Mouse (Mus musculus) hindbrain, embryonic 15.5 days (tissue): ENCODE data around the gene Dis3l2. TPM values are rescaled to one million over a fixed set of nuclear protein-coding genes. Genes with fewer than 3 reads are reported as not detected.

ENCODE experiments used
- ATAC-seq: fragments of 200-750 bp; cut with Nextera tagmentation; 2 replicates; pipeline ENCODE4 v1.8.0; 2017; ENCODE audit warnings: low read depth, moderate number of reproducible peaks, moderate TSS enrichment; ENCODE audit not compliant: low FRiP score
- H3K27ac ChIP-seq: fragments of 300-500 bp; sonication (generic); replicated peaks from 2 replicates; pipeline ENCODE4 v1.5.1; 2015; ENCODE audit warnings: mild to moderate bottlenecking, inconsistent platforms
- H3K27me3 ChIP-seq: fragments of 300-500 bp; sonication (generic); 2 replicates; pipeline ENCODE4 v1.6.1; 2015; ENCODE audit warnings: control low read depth, inconsistent platforms
- H3K36me3 ChIP-seq: fragments of 300-500 bp; sonication (generic); 2 replicates; pipeline ENCODE4 v1.6.1; 2015; ENCODE audit warnings: control low read depth, inconsistent platforms
- H3K4me1 ChIP-seq: fragments of 300-500 bp; sonication (generic); replicated peaks from 2 replicates; pipeline ENCODE4 v1.6.1; 2015; ENCODE audit warnings: control low read depth, inconsistent platforms
- H3K4me2 ChIP-seq: fragments of 300-500 bp; sonication (generic); 2 replicates; pipeline ENCODE4 v1.6.1; 2015; ENCODE audit warnings: moderate library complexity, mild to moderate bottlenecking, inconsistent platforms
- H3K4me3 ChIP-seq: fragments of 300-500 bp; sonication (generic); 2 replicates; pipeline ENCODE4 v1.5.1; 2015; ENCODE audit warnings: mild to moderate bottlenecking, inconsistent platforms
- H3K9ac ChIP-seq: fragments of 300-500 bp; sonication (generic); 2 replicates; pipeline ENCODE4 v1.6.1; 2015; ENCODE audit warnings: inconsistent platforms
- H3K9me3 ChIP-seq: fragments of 300-500 bp; sonication (generic); 2 replicates; pipeline ENCODE4 v1.6.1; 2016; ENCODE audit warnings: control low read depth, inconsistent platforms
- WGBS: fragments of 180-500 bp; shearing (Covaris S2); methylation state at CpG from one replicate; pipeline ENCODE4 v1.1.7; 2015; 5-methylcytosine and 5-hydroxymethylcytosine counted together
- polyA plus RNA-seq: library from polyadenylated mRNA; unstranded; fragments of >200 nt; fragmentation: Nextera tagmentation; extraction: Ambion mirVana; gene quantifications from 2 replicates; pipeline ENCODE4 v1.2.1, GENCODE M21; 2015

Gene Dis3l2
- polyA plus RNA-seq, 1 experiment from 2014 or later = 38.1 TPM

DNA sequence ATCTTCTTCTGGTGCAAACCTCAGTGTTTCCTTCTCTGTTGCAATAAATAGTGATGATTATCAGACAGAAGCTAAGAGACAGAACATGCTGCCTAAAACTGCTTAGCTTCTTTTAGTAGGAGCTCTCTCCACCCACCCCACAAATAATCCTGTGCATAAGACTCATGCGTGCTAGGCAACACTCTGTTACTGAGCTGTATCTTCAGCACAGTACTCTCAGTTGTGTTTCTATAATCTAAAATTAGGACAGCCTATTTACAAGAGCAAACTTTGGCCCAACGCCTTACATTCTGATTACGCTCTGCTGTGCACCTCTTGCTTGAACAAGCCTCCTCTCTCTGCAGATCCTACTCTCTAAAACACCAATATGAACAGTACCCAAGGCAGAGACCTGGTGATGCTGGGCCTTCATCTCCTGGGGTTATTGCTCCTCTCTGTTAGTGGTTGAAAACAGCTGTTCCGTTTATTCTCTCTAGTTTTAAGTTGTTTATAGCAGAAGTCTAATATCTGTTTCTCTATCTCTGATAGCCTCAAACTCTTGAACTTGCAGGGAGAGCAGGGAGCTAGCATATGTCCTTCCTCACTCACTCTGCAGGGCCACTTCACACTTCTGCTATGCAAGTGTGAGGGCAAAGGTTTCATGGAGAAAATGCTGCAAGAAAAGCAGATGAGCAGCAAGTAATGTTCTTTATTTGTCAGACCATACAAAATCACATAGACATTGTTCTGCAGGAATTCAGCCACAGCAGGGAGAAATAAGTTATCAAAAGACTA lies 228.2 kb downstream of the Dis3l2 start:
- H3K9ac ChIP-seq = no peak overlapping the region
- no peak overlapping the region for H3K27ac ChIP-seq
- WGBS = 96% methylated on average over 4 of the region's 4 CpGs
- H3K4me2 ChIP-seq = no peak overlapping the region
- H3K36me3 ChIP-seq = no peaks in the 10 kb centered on the region
- no peaks in the 10 kb centered on the region for H3K9me3 ChIP-seq
- no peaks in the 10 kb centered on the region for H3K27me3 ChIP-seq
- H3K4me3 ChIP-seq = no peak overlapping the region
- no peak for ATAC-seq
- H3K4me1 ChIP-seq = no peaks in the 10 kb centered on the region

DNA sequence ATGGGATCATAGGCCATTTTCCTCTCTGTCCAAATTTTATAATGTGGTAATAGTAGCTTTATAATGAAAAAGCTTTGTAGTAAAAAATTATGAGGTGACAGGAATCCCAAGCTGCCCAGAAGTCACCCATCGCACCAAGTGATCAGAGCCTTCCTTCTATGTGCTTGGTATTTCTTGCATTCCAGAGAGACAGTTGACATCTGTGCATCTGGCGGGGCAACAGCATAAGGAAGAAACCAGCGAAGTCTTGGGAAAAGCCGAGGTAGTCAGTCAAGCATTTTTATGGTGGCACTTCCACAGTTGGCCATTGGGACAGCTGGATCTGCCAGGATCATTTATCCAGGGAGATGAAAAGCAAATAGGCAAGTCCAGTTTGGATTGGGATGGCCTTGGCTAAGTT lies 229.2 kb downstream of the Dis3l2 start:
- no peaks in the 10 kb centered on the region for H3K36me3 ChIP-seq
- no peaks in the 10 kb centered on the region for H3K4me1 ChIP-seq
- no peaks in the 10 kb centered on the region for H3K9me3 ChIP-seq
- H3K9ac ChIP-seq = no peak overlapping the region
- no peak overlapping the region for H3K4me3 ChIP-seq
- no peaks in the 10 kb centered on the region for H3K27me3 ChIP-seq
- ATAC-seq = no peak
- no peak overlapping the region for H3K4me2 ChIP-seq
- H3K27ac ChIP-seq = no peak overlapping the region
- 90% methylated on average over 4 of the region's 4 CpGs for WGBS

DNA sequence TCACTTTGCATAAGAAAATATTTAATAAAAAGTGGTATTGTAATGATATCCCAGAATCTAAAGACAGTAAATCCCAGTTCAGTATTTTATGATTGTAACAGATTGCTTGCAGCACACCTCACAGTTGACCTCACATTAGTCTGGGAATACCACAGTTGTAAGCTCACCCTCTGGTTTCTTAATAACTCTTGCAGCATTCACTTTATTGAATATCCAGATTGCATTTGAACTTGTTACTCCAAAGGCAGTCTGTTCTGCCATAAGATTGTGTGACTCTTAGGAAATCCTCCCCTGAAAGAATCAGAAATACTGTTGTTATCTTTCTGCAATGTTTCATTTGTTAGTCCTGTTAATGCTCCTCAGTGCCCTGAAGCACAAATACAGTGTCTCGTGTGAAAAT lies 230.0 kb downstream of the Dis3l2 start:
- ATAC-seq = no peak
- H3K4me2 ChIP-seq = no peak overlapping the region
- no peaks in the 10 kb centered on the region for H3K36me3 ChIP-seq
- WGBS = 95% methylated on average over 1 of the region's 1 CpGs
- H3K27ac ChIP-seq = no peak overlapping the region
- H3K27me3 ChIP-seq = no peaks in the 10 kb centered on the region
- H3K9me3 ChIP-seq = no peaks in the 10 kb centered on the region
- no peak overlapping the region for H3K9ac ChIP-seq
- no peaks in the 10 kb centered on the region for H3K4me1 ChIP-seq
- H3K4me3 ChIP-seq = no peak overlapping the region

DNA sequence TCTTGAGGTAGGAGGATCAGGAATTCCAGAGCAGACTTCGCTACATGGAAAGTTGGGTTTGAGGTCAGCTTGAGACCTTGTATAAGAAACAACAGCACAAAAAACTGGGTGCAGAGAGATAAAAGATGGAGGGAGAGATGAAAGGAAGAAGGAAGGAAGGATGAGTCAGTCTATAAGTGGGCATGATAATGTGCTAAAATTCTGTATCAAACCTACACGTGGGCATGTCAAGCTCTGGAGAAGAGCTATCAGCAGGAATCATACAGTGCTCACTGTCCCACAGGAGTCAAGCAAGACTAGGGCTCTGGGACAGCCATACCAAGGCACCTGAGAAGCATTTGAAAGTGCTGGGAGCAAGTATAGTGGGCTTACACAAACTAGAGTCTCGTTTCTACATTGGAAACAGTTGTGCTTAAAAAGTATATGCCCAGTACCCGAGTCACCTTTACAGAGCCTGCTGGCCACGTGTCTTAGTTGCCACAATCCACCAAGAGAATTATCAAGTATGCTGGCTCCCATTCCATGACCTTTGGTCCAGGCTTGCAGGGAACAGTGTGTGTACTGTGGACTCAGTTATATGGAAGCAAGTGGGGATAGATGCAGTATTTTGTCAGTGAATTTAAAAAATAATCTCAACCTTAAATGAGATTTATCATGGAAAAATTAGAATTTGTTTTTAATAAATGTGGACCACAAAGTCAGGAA lies 248.0 kb downstream of the Dis3l2 start:
- WGBS = 82% methylated on average over 5 of the region's 5 CpGs

DNA sequence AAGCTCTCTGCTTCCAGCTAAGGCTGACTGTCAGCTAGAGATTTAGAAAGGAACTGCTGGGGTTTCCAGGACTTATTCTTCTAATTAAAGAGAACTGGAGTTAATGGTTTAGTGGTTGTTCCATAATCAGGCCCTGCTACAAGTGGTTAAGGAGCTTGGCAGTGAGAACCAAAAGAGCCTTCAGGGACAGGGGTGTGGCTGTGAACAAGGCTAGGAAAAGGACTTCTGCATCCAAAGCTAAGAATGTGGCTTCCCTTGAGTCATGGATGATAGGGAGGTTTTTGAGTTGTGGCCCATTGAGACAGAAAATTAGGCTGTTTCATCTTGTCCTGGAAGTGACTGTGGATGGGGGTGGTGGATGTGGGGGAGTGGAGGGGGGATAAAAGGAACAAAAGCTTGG lies 252.2 kb downstream of the Dis3l2 start:
- Histone ChIP-seq H3K4me1 (no peaks in the 10 kb centered on the region), H3K9me3 (no peaks in the 10 kb centered on the region), H3K27ac (no peak overlapping the region), H3K4me2 (no peak overlapping the region), H3K9ac (no peak overlapping the region), H3K36me3 (peaks cover under 1% of the 10 kb centered on the region; the same call in 1 of the 2 replicates), H3K27me3 (no peaks in the 10 kb centered on the region), H3K4me3 (no peak overlapping the region)
- no peak for ATAC-seq

More for the DNA sequence above, 248.0 kb downstream of the Dis3l2 start:
- H3K4me1 ChIP-seq = no peaks in the 10 kb centered on the region
- no peaks in the 10 kb centered on the region for H3K27me3 ChIP-seq
- H3K36me3 ChIP-seq = no peaks in the 10 kb centered on the region
- H3K27ac ChIP-seq = no peak overlapping the region
- no peak overlapping the region for H3K4me2 ChIP-seq
- no peaks in the 10 kb centered on the region for H3K9me3 ChIP-seq
- H3K9ac ChIP-seq = no peak overlapping the region
- no peak for ATAC-seq
- no peak overlapping the region for H3K4me3 ChIP-seq

DNA sequence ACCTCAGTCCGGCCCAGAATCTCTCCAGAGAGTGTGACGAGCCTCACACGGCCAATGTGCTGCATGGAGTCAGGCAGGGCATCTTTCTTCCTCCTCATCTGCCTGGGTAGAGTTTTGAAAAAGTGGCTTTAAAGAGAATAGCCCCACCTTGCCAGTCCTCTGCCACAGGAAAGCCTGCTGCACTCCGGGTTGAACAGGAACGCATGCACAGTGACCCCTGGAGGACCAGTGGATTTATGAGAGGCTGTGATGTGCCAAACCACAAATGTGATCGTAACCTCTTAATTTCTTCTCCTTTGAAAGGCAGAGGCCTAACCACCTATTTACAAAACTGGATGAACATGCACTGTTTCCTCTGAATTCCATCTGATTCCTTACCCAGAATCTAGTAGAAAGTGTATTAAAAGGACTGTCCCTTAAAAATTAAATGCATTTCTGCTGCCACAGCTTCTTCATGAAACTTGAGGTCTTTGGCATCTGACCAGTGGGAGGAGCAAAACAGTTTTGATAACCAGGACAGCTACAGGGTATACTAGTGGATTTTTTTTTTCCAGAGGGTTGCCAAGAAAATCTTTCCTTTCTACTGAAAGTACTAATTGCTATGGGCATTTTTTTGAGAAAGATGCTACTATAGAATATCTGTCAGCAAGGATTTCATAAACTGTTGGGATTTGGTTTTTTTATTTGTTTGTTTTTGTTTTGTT lies 264.8 kb downstream of the Dis3l2 start:
- H3K27ac ChIP-seq = no peak overlapping the region
- WGBS = 38% methylated on average over 6 of the region's 6 CpGs

DNA sequence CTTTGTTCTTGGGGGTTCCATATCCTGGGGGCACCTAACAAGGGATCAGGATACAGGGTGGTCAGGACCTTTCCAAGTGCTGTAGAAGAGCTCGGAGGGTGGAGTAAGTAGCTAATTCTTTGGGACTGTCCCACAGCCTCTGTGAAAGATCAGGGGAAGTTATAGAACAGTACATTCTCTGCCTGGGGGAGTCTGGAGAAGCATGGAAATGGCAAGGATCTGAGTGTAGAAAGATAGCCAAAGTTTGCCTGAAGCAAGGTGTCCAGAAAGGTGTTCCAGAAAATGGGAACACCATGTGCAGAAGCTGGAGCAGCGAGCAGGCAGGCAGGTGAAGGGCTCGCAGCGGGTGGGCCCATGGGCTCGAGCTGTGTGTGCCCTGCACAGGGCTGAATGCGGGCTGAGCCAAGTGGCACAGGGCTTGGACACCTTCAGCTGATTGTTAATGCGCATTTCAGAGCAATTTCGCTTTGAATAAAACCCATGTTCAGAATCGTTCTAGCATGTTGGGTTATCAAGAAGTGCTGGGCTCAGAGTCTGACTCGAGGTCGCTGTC lies 265.6 kb downstream of the Dis3l2 start:
- Histone ChIP-seq H3K4me2 (no peak overlapping the region), H3K36me3 (no peaks in the 10 kb centered on the region)
- 63% methylated on average over 11 of the region's 11 CpGs for WGBS

More for the DNA sequence above, 264.8 kb downstream of the Dis3l2 start:
- Histone ChIP-seq H3K4me3 (no peak overlapping the region), H3K27me3 (no peaks in the 10 kb centered on the region), H3K36me3 (no peaks in the 10 kb centered on the region), H3K9me3 (no peaks in the 10 kb centered on the region), H3K9ac (no peak overlapping the region), H3K4me2 (no peak overlapping the region), H3K4me1 (no peaks in the 10 kb centered on the region)
- no peak for ATAC-seq

DNA sequence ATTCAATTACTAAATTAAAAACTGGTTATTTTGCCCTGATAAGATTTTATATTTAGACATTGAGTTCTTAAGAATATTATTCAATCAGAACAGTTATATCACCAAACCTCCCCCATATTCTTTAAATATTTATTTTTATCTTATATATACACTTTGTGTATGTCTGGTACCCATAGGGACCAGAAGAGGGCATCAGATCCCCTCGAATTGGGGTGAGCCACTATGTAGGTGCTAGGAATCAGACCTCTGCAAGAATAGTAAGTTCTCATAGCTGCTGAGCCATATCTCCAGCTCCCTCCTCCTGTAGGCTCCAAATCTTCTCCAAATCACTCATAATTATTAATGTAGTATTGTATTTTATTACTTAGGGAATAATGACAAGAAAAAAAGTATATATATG lies 269.1 kb downstream of the Dis3l2 start:
- Histone ChIP-seq H3K4me1 (no peaks in the 10 kb centered on the region), H3K9me3 (no peaks in the 10 kb centered on the region), H3K27ac (no peak overlapping the region), H3K27me3 (no peaks in the 10 kb centered on the region), H3K4me2 (no peak overlapping the region), H3K9ac (no peak overlapping the region), H3K4me3 (no peak overlapping the region), H3K36me3 (no peaks in the 10 kb centered on the region)
- WGBS = 58% methylated on average over 1 of the region's 1 CpGs
- ATAC-seq = no peak

More for the DNA sequence above, 265.6 kb downstream of the Dis3l2 start:
- no peak for ATAC-seq
- H3K4me3 ChIP-seq = no peak overlapping the region
- no peak overlapping the region for H3K9ac ChIP-seq
- no peak overlapping the region for H3K27ac ChIP-seq
- H3K4me1 ChIP-seq = no peaks in the 10 kb centered on the region
- no peaks in the 10 kb centered on the region for H3K27me3 ChIP-seq
- H3K9me3 ChIP-seq = no peaks in the 10 kb centered on the region

DNA sequence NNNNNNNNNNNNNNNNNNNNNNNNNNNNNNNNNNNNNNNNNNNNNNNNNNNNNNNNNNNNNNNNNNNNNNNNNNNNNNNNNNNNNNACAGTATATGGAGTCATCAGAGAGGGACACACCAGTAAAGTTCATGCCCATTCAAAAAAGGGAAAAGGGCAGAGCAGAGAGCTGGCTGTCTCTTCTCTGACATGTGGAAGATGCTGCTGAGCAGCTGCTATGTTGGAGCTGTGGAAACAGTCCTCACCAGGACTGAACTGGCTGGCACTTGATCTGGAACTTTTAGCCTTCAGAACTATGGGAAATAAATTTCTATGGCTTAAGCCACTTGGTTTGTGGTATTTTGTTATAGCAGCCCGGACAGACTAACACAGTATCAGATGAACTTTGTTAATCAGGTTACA lies 273.4 kb downstream of the Dis3l2 start:
- Histone ChIP-seq H3K9ac (no peak overlapping the region), H3K4me3 (no peak overlapping the region), H3K4me2 (no peak overlapping the region), H3K27ac (no peak overlapping the region), H3K36me3 (no peaks in the 10 kb centered on the region), H3K4me1 (no peaks in the 10 kb centered on the region), H3K27me3 (no peaks in the 10 kb centered on the region), H3K9me3 (no peaks in the 10 kb centered on the region)
- no peak for ATAC-seq
- WGBS = 91% methylated on average over 1 of the region's 1 CpGs

DNA sequence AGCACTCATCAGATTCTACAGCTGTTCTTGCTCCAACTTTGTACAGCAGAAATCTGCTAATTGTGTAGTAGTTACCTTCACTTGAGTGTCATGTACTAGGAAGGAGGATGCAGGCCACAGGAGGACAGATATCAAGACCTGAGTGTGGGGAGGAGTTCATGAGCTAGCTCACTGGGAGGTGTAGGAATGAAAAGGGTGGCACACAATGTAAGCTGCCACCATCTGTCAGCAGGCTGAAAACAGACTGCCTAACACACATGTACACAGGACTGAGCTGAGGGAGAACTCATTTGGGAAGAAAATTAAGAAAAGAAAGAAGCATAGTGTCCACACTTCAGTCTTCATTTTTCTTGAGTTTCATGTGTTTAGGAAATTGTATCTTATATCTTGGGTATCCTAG lies 282.8 kb downstream of the Dis3l2 start:
- ATAC-seq = no peak
- no peak overlapping the region for H3K9ac ChIP-seq
- H3K4me2 ChIP-seq = no peak overlapping the region

DNA sequence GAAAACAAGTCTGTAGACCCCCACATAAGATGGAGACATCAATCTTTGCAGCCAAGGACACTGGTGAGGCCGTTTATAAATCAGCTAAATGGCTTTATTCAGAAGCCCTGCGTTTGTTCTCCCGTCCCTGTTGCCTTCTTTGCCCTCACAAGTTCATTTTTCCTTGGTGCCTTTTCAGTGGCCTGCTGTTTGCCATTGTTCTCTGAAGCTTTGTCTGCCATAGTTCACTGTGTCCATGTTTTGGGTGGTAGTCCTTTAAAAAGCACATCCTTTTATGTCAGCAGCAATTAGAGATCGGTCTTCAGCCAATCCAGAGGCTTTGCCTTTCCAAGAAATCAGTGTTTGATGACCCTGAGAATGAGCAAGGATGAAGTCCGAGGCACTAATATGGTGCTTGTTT lies 289.2 kb downstream of the Dis3l2 start:
- no peaks in the 10 kb centered on the region for H3K27me3 ChIP-seq
- H3K36me3 ChIP-seq = peaks cover 6% of the 10 kb centered on the region; the same call in 1 of the 2 replicates
- no peak overlapping the region for H3K27ac ChIP-seq
- H3K4me2 ChIP-seq = no peak overlapping the region
- H3K4me1 ChIP-seq = 0 out of 2 replicates have a peak, but pooled peaks cover 3% of the 10 kb centered on the region
- no peaks in the 10 kb centered on the region for H3K9me3 ChIP-seq
- no peak overlapping the region for H3K9ac ChIP-seq
- ATAC-seq = no peak
- WGBS = 10% methylated on average over 5 of the region's 5 CpGs
- H3K4me3 ChIP-seq = no peak overlapping the region

More for the DNA sequence above, 282.8 kb downstream of the Dis3l2 start:
- H3K27ac ChIP-seq = no peak overlapping the region
- no peaks in the 10 kb centered on the region for H3K4me1 ChIP-seq
- H3K27me3 ChIP-seq = no peaks in the 10 kb centered on the region
- H3K4me3 ChIP-seq = no peak overlapping the region
- H3K36me3 ChIP-seq = peaks cover 6% of the 10 kb centered on the region; the same call in 1 of the 2 replicates
- H3K9me3 ChIP-seq = no peaks in the 10 kb centered on the region

DNA sequence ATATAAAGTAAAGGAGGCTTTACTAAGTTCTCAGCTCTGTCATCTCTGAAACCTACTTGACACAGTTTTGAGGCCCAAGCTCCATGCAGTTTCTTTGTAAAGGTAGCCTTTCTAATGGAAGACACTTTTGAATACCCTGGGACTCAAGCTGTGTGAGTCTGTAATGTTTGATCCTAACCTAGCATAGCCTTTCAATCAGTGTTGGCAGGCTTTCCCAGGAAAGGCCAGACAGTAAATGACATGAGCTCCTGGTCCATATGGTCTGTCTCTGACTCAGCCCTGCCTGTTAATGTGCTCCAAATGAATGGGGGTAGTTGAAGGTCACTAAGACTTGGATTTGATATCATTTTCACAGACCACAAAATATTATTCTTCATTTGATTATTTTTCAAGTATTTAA lies 290.4 kb downstream of the Dis3l2 start:
- no peak for ATAC-seq
- H3K27ac ChIP-seq = no peak overlapping the region

More for the DNA sequence above, 290.4 kb downstream of the Dis3l2 start:
- Histone ChIP-seq H3K4me1 (0 out of 2 replicates have a peak, but pooled peaks cover 3% of the 10 kb centered on the region), H3K9ac (no peak overlapping the region), H3K4me2 (no peak overlapping the region), H3K27me3 (no peaks in the 10 kb centered on the region), H3K36me3 (peaks cover 6% of the 10 kb centered on the region; the same call in 1 of the 2 replicates), H3K4me3 (no peak overlapping the region), H3K9me3 (no peaks in the 10 kb centered on the region)
